Mouse (Mus musculus): ENCODE results near the gene Sgcd. TPM values are rescaled to one million over a fixed set of nuclear protein-coding genes. Genes with fewer than 3 reads are reported as not detected.

Gene Sgcd
- polyA plus RNA-seq, 1 experiment from 2014 or later: 5.3 TPM

- WGBS: 82% methylated on average over 2 of the region's 2 CpGs
- no peaks in the 10 kb centered on the region for H3K4me1 ChIP-seq (ENCODE audit: control insufficient read depth, insufficient read depth, low read length)
- no peaks in the 10 kb centered on the region for H3K9me3 ChIP-seq (ENCODE audit: control insufficient read depth, low read length)
- no peaks in the 10 kb centered on the region for H3K27me3 ChIP-seq (ENCODE audit: control insufficient read depth, insufficient read depth, low read length)
- H3K4me2 ChIP-seq (ENCODE audit: low read depth, severe bottlenecking): no peak overlapping the region
- ATAC-seq (ENCODE audit: insufficient number of reproducible peaks, low FRiP score, low TSS enrichment, low read depth) (no peak), DNase-seq (ENCODE audit: low spot score) (no peak)
- no peak overlapping the region for H3K9ac ChIP-seq (ENCODE audit: low read length)
- no peak overlapping the region for H3K27ac ChIP-seq (replicated peaks; ENCODE audit: low read depth, low read length)
- no peaks in the 10 kb centered on the region for H3K36me3 ChIP-seq (ENCODE audit: control insufficient read depth, insufficient read depth, low read length)
- H3K4me3 ChIP-seq (ENCODE audit: low read depth, low read length): no peak overlapping the region
These were observed 970.6 kb downstream of the Sgcd start for GRCm38 (mm10) chr11:47018139-47018538.

- no peak overlapping the region for H3K4me2 ChIP-seq (ENCODE audit: low read depth, severe bottlenecking)
- ATAC-seq (ENCODE audit: insufficient number of reproducible peaks, low FRiP score, low TSS enrichment, low read depth): no peak
- no peaks in the 10 kb centered on the region for H3K27me3 ChIP-seq (ENCODE audit: control insufficient read depth, insufficient read depth, low read length)
- H3K9me3 ChIP-seq (ENCODE audit: control insufficient read depth, low read length): no peaks in the 10 kb centered on the region
- H3K27ac ChIP-seq (replicated peaks; ENCODE audit: low read depth, low read length): no peak overlapping the region
- no peak overlapping the region for H3K4me3 ChIP-seq (ENCODE audit: low read depth, low read length)
- WGBS: 54% methylated on average over 2 of the region's 2 CpGs
- H3K9ac ChIP-seq (ENCODE audit: low read length): no peak overlapping the region
- H3K4me1 ChIP-seq (ENCODE audit: control insufficient read depth, insufficient read depth, low read length): no peaks in the 10 kb centered on the region
- H3K36me3 ChIP-seq (ENCODE audit: control insufficient read depth, insufficient read depth, low read length): no peaks in the 10 kb centered on the region
- no peak for DNase-seq (ENCODE audit: low spot score)
These were observed 973.1 kb downstream of the Sgcd start for GRCm38 (mm10) chr11:47015683-47016082.

GRCm38 (mm10) chr11:47014278-47014677, 974.5 kb downstream of the Sgcd start:
- DNase-seq (ENCODE audit: low spot score) (no peak), ATAC-seq (ENCODE audit: insufficient number of reproducible peaks, low FRiP score, low TSS enrichment, low read depth) (no peak)

GRCm38 (mm10) chr11:47010166-47010565, 978.6 kb downstream of the Sgcd start:
- DNase-seq (ENCODE audit: low spot score) (no peak), ATAC-seq (ENCODE audit: insufficient number of reproducible peaks, low FRiP score, low TSS enrichment, low read depth) (no peak)
- Histone ChIP-seq H3K36me3 (ENCODE audit: control insufficient read depth, insufficient read depth, low read length) (no peaks in the 10 kb centered on the region), H3K27me3 (ENCODE audit: control insufficient read depth, insufficient read depth, low read length) (no peaks in the 10 kb centered on the region), H3K9me3 (ENCODE audit: control insufficient read depth, low read length) (no peaks in the 10 kb centered on the region), H3K27ac (replicated peaks; ENCODE audit: low read depth, low read length) (no peak overlapping the region), H3K4me3 (ENCODE audit: low read depth, low read length) (no peak overlapping the region), H3K4me1 (ENCODE audit: control insufficient read depth, insufficient read depth, low read length) (no peaks in the 10 kb centered on the region), H3K9ac (ENCODE audit: low read length) (no peak overlapping the region), H3K4me2 (ENCODE audit: low read depth, severe bottlenecking) (no peak overlapping the region)

More at GRCm38 (mm10) chr11:47014278-47014677, 974.5 kb downstream of the Sgcd start:
- H3K36me3 ChIP-seq (ENCODE audit: control insufficient read depth, insufficient read depth, low read length): no peaks in the 10 kb centered on the region
- no peak overlapping the region for H3K27ac ChIP-seq (replicated peaks; ENCODE audit: low read depth, low read length)
- no peaks in the 10 kb centered on the region for H3K27me3 ChIP-seq (ENCODE audit: control insufficient read depth, insufficient read depth, low read length)
- H3K9ac ChIP-seq (ENCODE audit: low read length): no peak overlapping the region
- no peaks in the 10 kb centered on the region for H3K4me1 ChIP-seq (ENCODE audit: control insufficient read depth, insufficient read depth, low read length)
- no peaks in the 10 kb centered on the region for H3K9me3 ChIP-seq (ENCODE audit: control insufficient read depth, low read length)
- no peak overlapping the region for H3K4me3 ChIP-seq (ENCODE audit: low read depth, low read length)
- H3K4me2 ChIP-seq (ENCODE audit: low read depth, severe bottlenecking): no peak overlapping the region

- ATAC-seq (ENCODE audit: insufficient number of reproducible peaks, low FRiP score, low TSS enrichment, low read depth) (no peak), DNase-seq (ENCODE audit: low spot score) (no peak)
- Histone ChIP-seq H3K36me3 (ENCODE audit: control insufficient read depth, insufficient read depth, low read length) (no peaks in the 10 kb centered on the region), H3K9me3 (ENCODE audit: control insufficient read depth, low read length) (no peaks in the 10 kb centered on the region), H3K9ac (ENCODE audit: low read length) (no peak overlapping the region), H3K27me3 (ENCODE audit: control insufficient read depth, insufficient read depth, low read length) (no peaks in the 10 kb centered on the region), H3K4me3 (ENCODE audit: low read depth, low read length) (no peak overlapping the region), H3K4me2 (ENCODE audit: low read depth, severe bottlenecking) (no peak overlapping the region), H3K27ac (replicated peaks; ENCODE audit: low read depth, low read length) (no peak overlapping the region), H3K4me1 (ENCODE audit: control insufficient read depth, insufficient read depth, low read length) (no peaks in the 10 kb centered on the region)
- WGBS: 47% methylated on average over 1 of the region's 1 CpGs
These were observed 983.4 kb downstream of the Sgcd start for GRCm38 (mm10) chr11:47005301-47005875.

- 20% methylated on average over 4 of the region's 4 CpGs for WGBS
- H3K4me1 ChIP-seq (ENCODE audit: control insufficient read depth, insufficient read depth, low read length): no peaks in the 10 kb centered on the region
These were observed 1049.5 kb downstream of the Sgcd start for GRCm38 (mm10) chr11:46939311-46939710.

GRCm38 (mm10) chr11:46924946-46925345, 1063.8 kb downstream of the Sgcd start:
- Histone ChIP-seq H3K27ac (replicated peaks; ENCODE audit: low read depth, low read length) (no peak overlapping the region), H3K4me3 (ENCODE audit: low read depth, low read length) (no peak overlapping the region), H3K36me3 (ENCODE audit: control insufficient read depth, insufficient read depth, low read length) (no peaks in the 10 kb centered on the region), H3K9ac (ENCODE audit: low read length) (no peak overlapping the region), H3K4me1 (ENCODE audit: control insufficient read depth, insufficient read depth, low read length) (no peaks in the 10 kb centered on the region), H3K27me3 (ENCODE audit: control insufficient read depth, insufficient read depth, low read length) (no peaks in the 10 kb centered on the region), H3K9me3 (ENCODE audit: control insufficient read depth, low read length) (no peaks in the 10 kb centered on the region), H3K4me2 (ENCODE audit: low read depth, severe bottlenecking) (no peak overlapping the region)
- WGBS: 37% methylated on average over 1 of the region's 1 CpGs
- DNase-seq (ENCODE audit: low spot score) (no peak), ATAC-seq (ENCODE audit: insufficient number of reproducible peaks, low FRiP score, low TSS enrichment, low read depth) (no peak)

More at GRCm38 (mm10) chr11:46939311-46939710, 1049.5 kb downstream of the Sgcd start:
- no peak overlapping the region for H3K9ac ChIP-seq (ENCODE audit: low read length)
- ATAC-seq (ENCODE audit: insufficient number of reproducible peaks, low FRiP score, low TSS enrichment, low read depth): no peak
- H3K4me2 ChIP-seq (ENCODE audit: low read depth, severe bottlenecking): no peak overlapping the region
- H3K27me3 ChIP-seq (ENCODE audit: control insufficient read depth, insufficient read depth, low read length): no peaks in the 10 kb centered on the region
- no peaks in the 10 kb centered on the region for H3K9me3 ChIP-seq (ENCODE audit: control insufficient read depth, low read length)
- no peaks in the 10 kb centered on the region for H3K36me3 ChIP-seq (ENCODE audit: control insufficient read depth, insufficient read depth, low read length)
- H3K4me3 ChIP-seq (ENCODE audit: low read depth, low read length): no peak overlapping the region
- no peak overlapping the region for H3K27ac ChIP-seq (replicated peaks; ENCODE audit: low read depth, low read length)
- DNase-seq (ENCODE audit: low spot score): no peak

GRCm38 (mm10) chr11:46920244-46920643, 1068.5 kb downstream of the Sgcd start:
- no peak overlapping the region for H3K4me2 ChIP-seq (ENCODE audit: low read depth, severe bottlenecking)
- H3K27me3 ChIP-seq (ENCODE audit: control insufficient read depth, insufficient read depth, low read length): no peaks in the 10 kb centered on the region
- no peaks in the 10 kb centered on the region for H3K36me3 ChIP-seq (ENCODE audit: control insufficient read depth, insufficient read depth, low read length)
- WGBS: 84% methylated on average over 1 of the region's 1 CpGs
- H3K27ac ChIP-seq (replicated peaks; ENCODE audit: low read depth, low read length): no peak overlapping the region
- no peaks in the 10 kb centered on the region for H3K9me3 ChIP-seq (ENCODE audit: control insufficient read depth, low read length)
- H3K4me1 ChIP-seq (ENCODE audit: control insufficient read depth, insufficient read depth, low read length): no peaks in the 10 kb centered on the region
- no peak overlapping the region for H3K4me3 ChIP-seq (ENCODE audit: low read depth, low read length)
- ATAC-seq (ENCODE audit: insufficient number of reproducible peaks, low FRiP score, low TSS enrichment, low read depth): no peak
- H3K9ac ChIP-seq (ENCODE audit: low read length): no peak overlapping the region
- DNase-seq (ENCODE audit: low spot score): no peak

GRCm38 (mm10) chr11:46912656-46913237, 1076.0 kb downstream of the Sgcd start:
- Histone ChIP-seq H3K9ac (ENCODE audit: low read length) (no peak overlapping the region), H3K27me3 (ENCODE audit: control insufficient read depth, insufficient read depth, low read length) (no peaks in the 10 kb centered on the region), H3K27ac (replicated peaks; ENCODE audit: low read depth, low read length) (no peak overlapping the region), H3K9me3 (ENCODE audit: control insufficient read depth, low read length) (no peaks in the 10 kb centered on the region), H3K4me2 (ENCODE audit: low read depth, severe bottlenecking) (no peak overlapping the region), H3K4me1 (ENCODE audit: control insufficient read depth, insufficient read depth, low read length) (no peaks in the 10 kb centered on the region), H3K36me3 (ENCODE audit: control insufficient read depth, insufficient read depth, low read length) (no peaks in the 10 kb centered on the region), H3K4me3 (ENCODE audit: low read depth, low read length) (no peak overlapping the region)
- no peak for ATAC-seq (ENCODE audit: insufficient number of reproducible peaks, low FRiP score, low TSS enrichment, low read depth)
- 89% methylated on average over 5 of the region's 5 CpGs for WGBS
- no peak for DNase-seq (ENCODE audit: low spot score)
